Mouse (Mus musculus): ENCODE data around the gene Nt5dc1. TPM values are rescaled to one million over a fixed set of nuclear protein-coding genes. Genes with fewer than 3 reads are reported as not detected.
"Not testable (repeated sequence)": the region's sequence is repeated elsewhere in the genome, so short reads cannot be mapped to it uniquely, and the experiment has no call there.

Gene Nt5dc1
- polyA plus RNA-seq, 1 experiment from 2014 or later, result 2.0 TPM

DNA sequence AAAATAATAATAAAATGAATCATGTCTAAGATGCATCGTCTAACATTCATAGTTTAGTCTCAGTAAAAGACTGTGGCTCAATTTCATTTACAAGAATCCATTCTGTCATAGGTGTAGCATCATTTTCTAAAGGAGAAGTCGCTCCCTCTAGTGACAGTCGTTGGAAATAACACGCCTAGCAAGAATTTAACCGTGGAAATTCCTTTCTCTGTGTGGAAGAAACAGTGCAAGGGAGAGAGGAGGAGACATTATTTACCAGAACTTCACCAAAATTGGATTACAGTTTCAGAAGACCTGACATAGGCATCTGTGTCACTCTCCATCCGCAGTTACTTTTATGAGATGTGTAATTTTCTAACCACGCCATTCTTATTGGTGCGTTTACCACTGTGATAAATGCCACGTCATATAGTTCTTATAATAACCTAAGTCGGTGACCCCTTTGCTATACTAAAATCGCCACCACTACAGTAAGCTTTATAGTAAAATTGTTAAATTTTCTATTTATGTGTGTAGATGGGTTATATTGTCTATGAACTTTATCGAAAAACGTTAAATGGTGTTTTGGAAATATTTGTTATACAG is 137.7 kb downstream of the Nt5dc1 start:
- Histone ChIP-seq H3K36me3 (no peaks in the 10 kb centered on the region), H3K4me3 (replicated peaks) (peak overlapping the region; percentile 32), H3K9ac (replicated peaks) (peak overlapping the region; percentile 41), H3K4me2 (peak overlapping the region; percentile 73), H3K9me3 (replicated peaks) (no peaks in the 10 kb centered on the region), H3K4me1 (peaks cover 24% of the 10 kb centered on the region), H3K27ac (replicated peaks) (0 out of 2 replicates have a peak overlapping the region, but pooled peaks have one; percentile 60), H3K27me3 (replicated peaks) (no peaks in the 10 kb centered on the region)
- ATAC-seq (ENCODE audit: low FRiP score), result peak; percentile 23; the same call in 1 of the 2 replicates
- 25% methylated on average over 13 of the region's 13 CpGs for WGBS

DNA sequence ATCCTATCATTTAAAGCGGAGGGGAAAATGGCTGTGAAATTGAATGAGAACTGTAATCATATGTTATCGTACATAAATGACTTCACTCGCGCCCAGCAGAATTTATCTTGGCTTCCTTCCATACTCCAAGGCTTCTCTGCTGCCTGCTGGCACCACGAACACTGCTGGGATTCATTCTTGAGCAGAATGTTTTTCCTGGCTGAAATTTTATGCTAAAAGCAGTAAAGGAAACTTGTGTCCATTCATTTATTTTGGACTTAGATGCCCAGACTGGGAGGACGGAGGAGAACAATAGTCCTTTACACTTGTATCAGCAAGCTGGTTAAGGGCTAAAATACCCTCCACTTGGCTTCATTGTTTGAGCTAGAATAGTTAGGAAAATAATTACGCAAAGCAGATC is 146.7 kb downstream of the Nt5dc1 start:
- Histone ChIP-seq H3K4me3 (replicated peaks) (no peak overlapping the region), H3K36me3 (no peaks in the 10 kb centered on the region), H3K27ac (replicated peaks) (no peak overlapping the region), H3K4me2 (no peak overlapping the region), H3K9ac (replicated peaks) (no peak overlapping the region), H3K9me3 (replicated peaks) (no peaks in the 10 kb centered on the region), H3K4me1 (no peaks in the 10 kb centered on the region), H3K27me3 (replicated peaks) (no peaks in the 10 kb centered on the region)
- WGBS, result 54% methylated on average over 7 of the region's 7 CpGs
- no peak for ATAC-seq (ENCODE audit: low FRiP score)

DNA sequence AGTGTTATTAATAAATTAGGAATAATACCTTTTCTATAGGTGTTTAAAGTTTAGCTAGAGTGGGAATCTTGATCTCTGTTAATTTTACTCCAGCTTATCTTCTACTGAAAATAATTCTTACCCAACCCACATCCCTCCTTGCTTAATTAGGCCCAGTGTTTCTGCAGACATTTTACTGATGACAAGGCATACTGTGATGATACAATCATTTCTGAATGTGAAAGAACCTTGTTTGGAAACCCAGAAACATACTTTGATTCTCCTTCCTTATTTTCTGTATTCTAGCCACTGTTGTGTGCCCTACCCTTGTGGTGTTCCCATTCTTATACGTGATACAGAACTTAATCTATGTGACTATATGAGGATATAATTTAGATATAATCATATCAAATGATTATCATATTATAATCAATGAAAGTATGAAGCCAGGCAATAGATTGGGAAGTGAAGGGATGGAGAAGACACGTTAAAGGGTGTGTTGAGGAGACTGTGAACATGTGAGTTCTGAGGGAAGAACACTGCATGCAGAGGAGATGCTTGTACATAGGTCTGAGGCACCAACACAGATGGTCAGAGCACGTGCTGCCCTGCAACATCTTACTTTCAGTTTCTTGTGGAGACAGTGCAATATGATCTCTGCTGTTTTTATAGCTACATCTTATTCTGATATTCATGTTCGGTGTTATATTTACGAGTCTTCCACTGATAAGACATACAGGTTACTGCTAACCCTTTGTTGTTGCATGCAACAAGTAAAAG is 150.9 kb downstream of the Nt5dc1 start:
- WGBS, result 82% methylated on average over 5 of the region's 5 CpGs
- no peak overlapping the region for H3K27ac ChIP-seq (replicated peaks)

GRCm38 (mm10) chr10:34265106-34265505 is 153.2 kb downstream of the Nt5dc1 start:
- ATAC-seq (ENCODE audit: low FRiP score), result no peak
- WGBS, result 83% methylated on average over 4 of the region's 4 CpGs

More for the DNA sequence above, 150.9 kb downstream of the Nt5dc1 start:
- no peak for ATAC-seq (ENCODE audit: low FRiP score)
- H3K4me1 ChIP-seq, result no peaks in the 10 kb centered on the region
- no peaks in the 10 kb centered on the region for H3K9me3 ChIP-seq (replicated peaks)
- H3K9ac ChIP-seq (replicated peaks), result no peak overlapping the region
- no peak overlapping the region for H3K4me3 ChIP-seq (replicated peaks)
- H3K27me3 ChIP-seq (replicated peaks), result no peaks in the 10 kb centered on the region
- H3K4me2 ChIP-seq, result no peak overlapping the region
- H3K36me3 ChIP-seq, result no peaks in the 10 kb centered on the region

GRCm38 (mm10) chr10:34252833-34253232 is 165.5 kb downstream of the Nt5dc1 start:
- H3K4me1 ChIP-seq; H3K27me3 ChIP-seq (replicated peaks); ATAC-seq (ENCODE audit: low FRiP score); H3K27ac ChIP-seq (replicated peaks); H3K9me3 ChIP-seq (replicated peaks); H3K4me3 ChIP-seq (replicated peaks); H3K4me2 ChIP-seq; H3K36me3 ChIP-seq; H3K9ac ChIP-seq (replicated peaks): not testable (repeated sequence)
- WGBS, result 93% methylated on average over 9 of the region's 9 CpGs

More at GRCm38 (mm10) chr10:34265106-34265505, 153.2 kb downstream of the Nt5dc1 start:
- Histone ChIP-seq H3K27me3 (replicated peaks) (no peaks in the 10 kb centered on the region), H3K4me3 (replicated peaks) (no peak overlapping the region), H3K4me2 (no peak overlapping the region), H3K27ac (replicated peaks) (no peak overlapping the region), H3K36me3 (no peaks in the 10 kb centered on the region), H3K9me3 (replicated peaks) (no peaks in the 10 kb centered on the region), H3K4me1 (no peaks in the 10 kb centered on the region), H3K9ac (replicated peaks) (no peak overlapping the region)

- Histone ChIP-seq H3K27ac (replicated peaks) (no peak overlapping the region), H3K4me2 (no peak overlapping the region), H3K4me1 (no peaks in the 10 kb centered on the region), H3K4me3 (replicated peaks) (no peak overlapping the region), H3K9ac (replicated peaks) (no peak overlapping the region), H3K9me3 (replicated peaks) (no peaks in the 10 kb centered on the region), H3K27me3 (replicated peaks) (no peaks in the 10 kb centered on the region), H3K36me3 (no peaks in the 10 kb centered on the region)
- no peak for ATAC-seq (ENCODE audit: low FRiP score)
- 35% methylated on average over 2 of the region's 2 CpGs for WGBS
These were observed 168.8 kb downstream of the Nt5dc1 start for GRCm38 (mm10) chr10:34249594-34249993.

GRCm38 (mm10) chr10:34247757-34248156 is 170.6 kb downstream of the Nt5dc1 start:
- no peaks in the 10 kb centered on the region for H3K36me3 ChIP-seq
- no peak overlapping the region for H3K27ac ChIP-seq (replicated peaks)
- H3K9me3 ChIP-seq (replicated peaks), result no peaks in the 10 kb centered on the region
- no peak overlapping the region for H3K4me2 ChIP-seq
- no peaks in the 10 kb centered on the region for H3K4me1 ChIP-seq
- H3K9ac ChIP-seq (replicated peaks), result no peak overlapping the region
- no peak overlapping the region for H3K4me3 ChIP-seq (replicated peaks)
- 47% methylated on average over 3 of the region's 3 CpGs for WGBS
- H3K27me3 ChIP-seq (replicated peaks), result no peaks in the 10 kb centered on the region
- no peak for ATAC-seq (ENCODE audit: low FRiP score)

DNA sequence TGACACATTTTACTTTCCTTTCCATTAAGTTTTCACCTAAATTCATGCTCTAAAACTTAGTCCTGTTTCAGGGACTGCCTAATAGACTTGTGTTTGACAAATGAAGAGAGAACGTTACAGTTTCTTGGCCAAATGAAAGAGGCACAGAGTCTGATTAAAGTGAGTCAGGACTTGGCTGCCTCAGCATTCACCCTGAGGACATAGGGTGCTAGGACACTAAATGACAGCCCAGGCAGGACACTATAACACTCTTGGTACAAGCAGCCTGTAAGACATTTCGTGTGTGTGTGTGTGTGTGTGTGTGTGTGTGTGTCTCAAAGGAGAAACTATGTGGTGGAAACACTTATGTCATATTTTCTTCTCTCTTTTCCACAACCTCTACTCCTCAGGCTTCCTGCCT is 172.2 kb downstream of the Nt5dc1 start:
- ATAC-seq (ENCODE audit: low FRiP score), result no peak
- H3K4me3 ChIP-seq (replicated peaks), result no peak overlapping the region
- H3K9me3 ChIP-seq (replicated peaks), result no peaks in the 10 kb centered on the region
- H3K27me3 ChIP-seq (replicated peaks), result no peaks in the 10 kb centered on the region
- H3K4me1 ChIP-seq, result no peaks in the 10 kb centered on the region
- H3K9ac ChIP-seq (replicated peaks), result no peak overlapping the region
- 80% methylated on average over 2 of the region's 2 CpGs for WGBS
- no peak overlapping the region for H3K4me2 ChIP-seq
- no peak overlapping the region for H3K27ac ChIP-seq (replicated peaks)
- H3K36me3 ChIP-seq, result no peaks in the 10 kb centered on the region

- Histone ChIP-seq H3K4me2 (no peak overlapping the region), H3K27ac (replicated peaks) (no peak overlapping the region), H3K36me3 (no peaks in the 10 kb centered on the region), H3K9me3 (replicated peaks) (no peaks in the 10 kb centered on the region), H3K4me3 (replicated peaks) (no peak overlapping the region), H3K27me3 (replicated peaks) (no peaks in the 10 kb centered on the region), H3K9ac (replicated peaks) (no peak overlapping the region), H3K4me1 (no peaks in the 10 kb centered on the region)
- ATAC-seq (ENCODE audit: low FRiP score), result no peak
- WGBS, result 86% methylated on average over 5 of the region's 5 CpGs
These were observed 173.6 kb downstream of the Nt5dc1 start for GRCm38 (mm10) chr10:34244745-34245144.

DNA sequence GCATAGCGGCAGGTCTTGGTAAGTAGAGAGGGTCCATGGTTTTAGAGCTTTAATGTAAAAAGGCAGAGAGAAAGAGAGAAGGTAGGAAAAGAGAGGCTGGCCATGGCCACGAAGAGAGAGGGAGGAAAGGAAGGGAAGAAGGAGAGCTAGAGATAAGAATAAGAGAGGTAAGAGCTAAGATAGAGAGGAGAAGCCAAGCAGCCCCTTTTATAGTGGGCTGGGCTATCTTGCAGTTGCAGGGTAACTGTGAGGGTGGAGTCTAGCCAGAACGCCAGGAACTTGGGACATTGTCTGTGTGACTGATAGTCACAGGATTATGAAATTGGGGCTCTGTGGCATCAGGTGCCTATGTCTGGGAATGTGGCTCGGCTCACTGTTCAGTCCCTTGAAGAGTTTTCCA is 179.8 kb downstream of the Nt5dc1 start:
- 78% methylated on average over 4 of the region's 4 CpGs for WGBS
- Histone ChIP-seq H3K9me3 (replicated peaks) (no peaks in the 10 kb centered on the region), H3K36me3 (no peaks in the 10 kb centered on the region), H3K27me3 (replicated peaks) (no peaks in the 10 kb centered on the region), H3K9ac (replicated peaks) (no peak overlapping the region), H3K27ac (replicated peaks) (no peak overlapping the region), H3K4me2 (no peak overlapping the region), H3K4me3 (replicated peaks) (no peak overlapping the region), H3K4me1 (no peaks in the 10 kb centered on the region)
- ATAC-seq (ENCODE audit: low FRiP score), result no peak

Measured in neural tube, embryonic 15.5 days (tissue).